In the genomic region with DNA sequence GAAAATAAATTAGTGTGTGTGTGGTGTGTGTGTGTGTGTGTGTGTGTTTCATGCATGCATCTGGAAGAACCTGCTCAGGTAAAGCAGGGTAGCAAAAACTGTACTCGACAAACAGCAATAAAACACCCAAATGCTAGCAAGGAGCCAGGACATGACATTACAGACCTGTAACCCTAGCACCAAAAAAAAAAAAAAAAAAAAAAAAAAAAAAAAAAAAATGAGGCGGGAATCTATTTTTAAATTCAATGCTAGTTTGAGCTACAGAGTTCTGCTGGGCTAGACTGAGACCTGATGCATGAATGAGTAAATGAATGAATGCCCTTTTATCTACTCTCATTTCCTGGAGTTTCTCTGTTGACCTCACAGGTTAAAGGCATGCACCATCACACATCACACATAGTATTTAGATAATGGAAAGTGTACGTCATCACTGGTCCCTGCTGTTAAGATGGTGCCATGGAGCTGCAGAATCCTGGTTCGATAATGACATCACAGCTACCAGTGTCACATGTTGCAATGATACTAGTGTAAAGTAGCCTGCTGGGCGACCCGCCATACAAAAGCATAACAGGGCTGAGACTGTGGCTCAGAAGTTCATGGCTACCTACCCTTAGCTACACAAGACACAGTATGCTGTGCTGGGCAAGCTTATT, we compare ENCODE assay signal across 22 mouse cellular contexts.
"Had no signal": no experiment of that assay in that cellular context is flagged by ENCODE, and none has a peak within 500 bp of the region (broad histone marks: within the 10 kb centered on the region; RNA-seq: fewer than 3 reads in every experiment).

No protein-coding gene starts in this region.

- H3K4me2 ChIP-seq: kidney, embryonic 15.5 days; limb, embryonic 12.5 days; limb, embryonic 15.5 days; liver, embryonic 11.5 days; lung, embryonic 14.5 days; midbrain, embryonic 13.5 days; neural tube, embryonic 12.5 days; neural tube, embryonic 15.5 days; stomach, embryonic 15.5 days had no signal

- H3K9ac ChIP-seq: kidney, embryonic 15.5 days; limb, embryonic 12.5 days; limb, embryonic 15.5 days; liver, embryonic 14.5 days; liver, postnatal 0 days; lung, embryonic 14.5 days; midbrain, embryonic 13.5 days; neural tube, embryonic 12.5 days; neural tube, embryonic 15.5 days; stomach, embryonic 15.5 days had no signal

- H3K27ac ChIP-seq: kidney, embryonic 15.5 days; left cerebral cortex, adult 2 months; limb, embryonic 12.5 days; limb, embryonic 15.5 days; liver, embryonic 14.5 days; macrophage; midbrain, embryonic 13.5 days; neural tube, embryonic 12.5 days; neural tube, embryonic 15.5 days; stomach, embryonic 15.5 days had no signal

- ATAC-seq: liver, postnatal 0 days; lung, postnatal 0 days; midbrain, embryonic 13.5 days had no signal

- DNase-seq: kidney, adult 11 months; kidney, adult 8-10 months; kidney, postnatal 10 days; kidney, postnatal 36 days; layer of hippocampus, postnatal 36 days; liver, postnatal 0 days; lung, embryonic 14.5 days; retina, postnatal 1 day; right cerebral cortex, postnatal 25 days; thymus, postnatal 25 days had no signal

- H3K27me3 ChIP-seq: limb, embryonic 15.5 days; neural tube, embryonic 12.5 days; neural tube, embryonic 15.5 days; stomach, embryonic 15.5 days had no signal

- H3K4me3 ChIP-seq: kidney, embryonic 15.5 days; left cerebral cortex, adult 2 months; limb, embryonic 12.5 days; limb, embryonic 15.5 days; midbrain, embryonic 13.5 days; neural tube, embryonic 12.5 days; neural tube, embryonic 15.5 days; stomach, embryonic 15.5 days had no signal

- H3K36me3 ChIP-seq: neural tube, embryonic 15.5 days; stomach, embryonic 15.5 days had no signal

- H3K9me3 ChIP-seq: kidney, embryonic 15.5 days; limb, embryonic 12.5 days; limb, embryonic 15.5 days; midbrain, embryonic 13.5 days; neural tube, embryonic 15.5 days; stomach, embryonic 15.5 days had no signal
